Mouse (Mus musculus): Measurements from ENCODE around the gene Klhl3.

GRCm38 (mm10) chr13:58070504-58070903, 42.9 kb downstream of the Klhl3 start:
- TF ChIP-seq CTCF (IDR thresholded peaks at IDR 0.05; ENCODE audit: low read depth) (no peak), EP300 (optimal IDR thresholded peaks at IDR 0.05) (no peak)
